Mouse (Mus musculus) stomach, embryonic 16.5 days (tissue): ENCODE measurements around the gene Rnaseh2c. TPM values are rescaled to one million over a fixed set of nuclear protein-coding genes. Genes with fewer than 3 reads are reported as not detected.

Experiments used
- ATAC-seq: fragments of 200-750 bp; cut with Nextera tagmentation; 2 replicates; pipeline ENCODE4 v1.8.0; 2017; ENCODE audit warnings: moderate number of reproducible peaks, moderate TSS enrichment; ENCODE audit not compliant: insufficient read depth, low FRiP score
- H3K27ac ChIP-seq: fragments of 300-500 bp; sonication (generic); 2 replicates; pipeline ENCODE4 v1.5.1; 2014; ENCODE audit warnings: low read length
- H3K27me3 ChIP-seq: fragments of 300-500 bp; sonication (generic); 2 replicates; pipeline ENCODE4 v1.6.1; 2014; ENCODE audit warnings: low read length, control low read depth, mixed read lengths; ENCODE audit not compliant: control insufficient read depth, insufficient read depth
- H3K36me3 ChIP-seq: fragments of 300-500 bp; sonication (generic); 2 replicates; pipeline ENCODE4 v1.6.1; 2014; ENCODE audit warnings: low read length; ENCODE audit not compliant: control insufficient read depth, insufficient read depth
- H3K4me1 ChIP-seq: fragments of 300-500 bp; sonication (generic); 2 replicates; pipeline ENCODE4 v1.6.1; 2014; ENCODE audit warnings: low read length, control low read depth, mixed read lengths; ENCODE audit not compliant: control insufficient read depth, insufficient read depth
- H3K4me2 ChIP-seq: fragments of 300-500 bp; sonication (generic); 2 replicates; pipeline ENCODE4 v1.6.1; 2014; ENCODE audit warnings: low read depth, low read length, mixed read lengths
- H3K4me3 ChIP-seq: fragments of 300-500 bp; sonication (generic); replicated peaks from 2 replicates; pipeline ENCODE4 v1.5.1; 2014; ENCODE audit warnings: mild to moderate bottlenecking, low read length
- H3K9ac ChIP-seq: fragments of 300-500 bp; sonication (generic); 2 replicates; pipeline ENCODE4 v1.6.1; 2014; ENCODE audit warnings: low read length
- H3K9me3 ChIP-seq: fragments of 300-500 bp; sonication (generic); replicated peaks from 2 replicates; pipeline ENCODE4 v1.6.1; 2016; ENCODE audit warnings: low read length, control low read depth; ENCODE audit not compliant: control insufficient read depth
- WGBS: fragments of 180-500 bp; shearing (Covaris S2); extraction: QIAGEN DNeasy Blood & Tissue Kit; methylation state at CpG from one replicate; pipeline ENCODE4 v1.1.7; 2014; 5-methylcytosine and 5-hydroxymethylcytosine counted together
- polyA plus RNA-seq: library from polyadenylated mRNA; unstranded; fragments of >200 nt; fragmentation: Nextera tagmentation; extraction: Ambion mirVana; gene quantifications from 2 replicates; pipeline ENCODE4 v1.2.1, GENCODE M21; 2015

Rnaseh2c gene
- polyA plus RNA-seq, 1 experiment from 2014 or later = 125 TPM

DNA sequence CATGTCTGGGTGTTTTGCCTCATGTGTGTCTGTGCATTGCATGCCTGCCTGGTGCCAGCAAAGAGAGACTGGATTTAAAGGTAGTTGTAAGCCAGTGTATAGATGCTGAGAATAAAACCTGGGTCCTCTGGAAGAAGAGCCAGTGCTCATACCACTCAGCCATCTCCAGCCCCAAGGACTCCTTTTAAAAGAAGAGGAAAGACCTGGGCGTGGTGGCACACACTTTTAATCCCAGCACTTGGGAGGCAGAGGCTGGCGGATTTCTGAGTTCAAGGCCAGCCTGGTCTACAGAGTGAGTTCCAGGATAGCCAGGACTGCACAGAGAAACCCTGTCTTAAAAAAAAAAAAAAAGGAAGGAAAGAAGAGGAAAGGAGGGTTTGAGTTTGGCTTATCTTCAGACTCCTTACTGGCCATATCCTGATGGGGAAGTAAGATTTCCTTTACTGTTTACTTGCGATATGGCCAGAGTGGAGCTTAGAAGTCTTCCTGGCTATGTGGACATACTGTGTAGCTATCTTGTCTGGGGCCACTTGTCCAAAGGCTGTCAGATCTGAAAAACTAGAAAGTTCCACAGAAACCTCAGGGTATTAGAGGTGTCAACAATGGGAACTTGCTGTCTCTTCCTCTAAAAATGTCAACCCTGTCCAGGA, 11.2 kb downstream of the Rnaseh2c start:
- ATAC-seq = no peak
- 61% methylated on average over 3 of the region's 3 CpGs for WGBS
- Histone ChIP-seq H3K27me3 (no peaks in the 10 kb centered on the region; the same call in 1 of the 2 replicates), H3K4me3 (no peak overlapping the region), H3K4me2 (no peak overlapping the region), H3K9ac (no peak overlapping the region), H3K9me3 (no peaks in the 10 kb centered on the region), H3K36me3 (no peaks in the 10 kb centered on the region), H3K4me1 (peaks cover 16% of the 10 kb centered on the region), H3K27ac (no peak overlapping the region)

DNA sequence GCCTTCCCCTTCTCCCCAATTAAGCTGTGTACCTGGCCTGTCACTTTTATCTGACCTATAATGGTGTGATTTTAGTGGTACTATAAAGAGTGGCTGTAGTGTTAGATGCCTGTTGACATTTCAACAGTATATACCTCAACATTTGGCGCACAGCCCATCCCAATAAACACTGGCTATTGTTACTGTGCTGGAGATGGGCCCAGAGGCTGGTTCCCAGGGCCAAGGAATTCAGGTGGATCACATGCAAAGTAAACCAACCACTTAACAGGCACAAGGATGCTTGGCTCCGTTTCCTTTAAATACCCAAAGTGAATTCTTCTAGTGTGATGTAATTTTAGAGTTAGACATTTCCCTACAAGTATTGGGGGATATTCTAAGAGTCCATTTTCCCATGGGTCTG, 13.3 kb downstream of the Rnaseh2c start:
- no peaks in the 10 kb centered on the region; the same call in 1 of the 2 replicates for H3K27me3 ChIP-seq
- no peak overlapping the region for H3K4me2 ChIP-seq
- 66% methylated on average over 2 of the region's 2 CpGs for WGBS
- ATAC-seq = no peak
- no peak overlapping the region for H3K27ac ChIP-seq
- no peaks in the 10 kb centered on the region for H3K9me3 ChIP-seq
- no peak overlapping the region for H3K4me3 ChIP-seq
- H3K36me3 ChIP-seq = no peaks in the 10 kb centered on the region
- peaks cover 5% of the 10 kb centered on the region for H3K4me1 ChIP-seq
- no peak overlapping the region for H3K9ac ChIP-seq

DNA sequence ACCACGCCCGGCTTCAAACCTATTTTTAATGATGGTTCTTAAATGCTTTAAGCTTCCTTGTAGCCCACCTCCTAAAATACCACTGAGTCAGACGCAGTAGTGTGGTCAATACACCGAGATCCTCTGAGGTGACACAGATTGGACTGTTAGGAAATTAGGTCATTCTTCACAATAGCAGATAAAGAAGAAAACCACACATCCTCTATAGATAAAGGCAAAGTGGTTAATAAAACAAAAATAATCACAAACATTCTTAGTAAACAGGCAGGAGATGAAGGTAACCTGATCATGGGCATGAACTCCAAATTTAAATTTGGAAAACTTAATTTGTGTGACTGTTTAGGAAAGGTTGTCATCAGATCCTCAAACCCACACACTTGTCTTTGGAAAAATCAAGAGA, 18.3 kb downstream of the Rnaseh2c start:
- Histone ChIP-seq H3K9me3 (no peaks in the 10 kb centered on the region), H3K4me1 (no peaks in the 10 kb centered on the region), H3K4me2 (no peak overlapping the region), H3K36me3 (no peaks in the 10 kb centered on the region), H3K27ac (no peak overlapping the region), H3K27me3 (no peaks in the 10 kb centered on the region; the same call in 1 of the 2 replicates), H3K9ac (no peak overlapping the region), H3K4me3 (no peak overlapping the region)
- 79% methylated on average over 4 of the region's 4 CpGs for WGBS
- ATAC-seq = no peak

DNA sequence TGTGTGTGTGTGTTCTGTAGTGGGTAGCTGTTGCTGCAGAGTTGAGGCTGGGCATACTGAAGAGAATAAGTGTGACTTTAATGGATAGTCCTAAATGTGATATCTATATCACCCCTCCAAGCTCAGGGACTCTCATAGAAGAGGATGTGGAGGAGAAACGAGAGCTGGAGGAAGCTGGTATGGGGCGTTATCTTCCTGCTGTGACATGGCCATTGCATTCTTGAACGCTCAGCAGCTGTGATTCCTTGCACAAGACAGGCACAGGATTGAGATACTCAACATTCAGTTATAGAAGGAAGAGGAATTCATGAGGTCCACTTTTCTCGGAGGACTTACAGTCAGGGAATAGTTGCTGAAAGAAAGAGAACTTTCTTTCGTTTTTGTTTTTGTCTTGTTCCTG, 20.2 kb downstream of the Rnaseh2c start:
- H3K4me3 ChIP-seq = no peak overlapping the region
- H3K4me1 ChIP-seq = no peaks in the 10 kb centered on the region
- H3K36me3 ChIP-seq = no peaks in the 10 kb centered on the region
- ATAC-seq = no peak
- H3K9ac ChIP-seq = no peak overlapping the region
- H3K27ac ChIP-seq = no peak overlapping the region
- no peak overlapping the region for H3K4me2 ChIP-seq
- 68% methylated on average over 5 of the region's 5 CpGs for WGBS
- no peaks in the 10 kb centered on the region; the same call in 1 of the 2 replicates for H3K27me3 ChIP-seq
- H3K9me3 ChIP-seq = no peaks in the 10 kb centered on the region

DNA sequence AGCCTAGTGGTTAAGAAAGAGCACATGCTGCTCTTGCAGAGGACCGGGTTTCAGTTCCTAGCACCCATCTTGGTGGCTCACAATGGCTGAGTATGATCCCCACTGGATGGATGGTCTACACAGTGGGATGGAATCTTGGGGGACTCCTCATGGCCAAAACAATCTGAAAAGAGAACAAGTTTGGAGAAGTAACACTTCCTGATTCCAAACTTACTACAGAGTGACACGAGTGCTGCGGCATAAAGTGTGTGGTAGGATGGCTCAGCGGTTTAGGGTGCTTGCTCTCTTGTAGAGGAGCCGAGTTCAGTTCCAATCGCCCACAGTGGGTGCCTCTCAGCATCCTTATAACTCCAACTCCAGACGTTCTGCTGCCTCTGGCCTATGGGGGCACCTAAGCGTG, 23.6 kb downstream of the Rnaseh2c start:
- Histone ChIP-seq H3K9me3 (no peaks in the 10 kb centered on the region), H3K27ac (no peak overlapping the region), H3K36me3 (no peaks in the 10 kb centered on the region), H3K4me1 (no peaks in the 10 kb centered on the region), H3K4me3 (no peak overlapping the region), H3K4me2 (no peak overlapping the region), H3K9ac (no peak overlapping the region), H3K27me3 (no peaks in the 10 kb centered on the region; the same call in 1 of the 2 replicates)
- ATAC-seq = no peak
- 83% methylated on average over 8 of the region's 8 CpGs for WGBS

DNA sequence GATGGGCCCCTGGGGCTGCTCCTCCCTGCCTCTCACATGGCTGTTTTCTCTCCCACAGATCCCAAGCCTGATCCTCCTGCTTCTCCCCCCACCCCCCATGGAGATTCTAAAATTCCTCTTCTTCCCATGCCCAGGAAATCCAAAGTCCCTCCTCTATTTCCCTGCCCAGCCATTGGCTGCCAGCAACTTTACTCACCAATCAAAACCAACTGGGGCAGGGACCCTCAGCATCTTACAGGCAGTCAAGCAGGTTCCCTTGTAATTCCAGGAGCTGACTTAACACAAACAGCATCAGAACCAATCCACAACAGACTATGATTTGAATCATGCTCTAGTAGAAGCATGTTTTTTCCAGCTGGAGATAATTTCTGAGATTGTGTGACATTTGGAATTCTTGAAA, 28.2 kb downstream of the Rnaseh2c start:
- ATAC-seq = no peak
- Histone ChIP-seq H3K4me3 (no peak overlapping the region), H3K36me3 (no peaks in the 10 kb centered on the region), H3K9ac (no peak overlapping the region), H3K27ac (no peak overlapping the region), H3K4me1 (no peaks in the 10 kb centered on the region), H3K27me3 (no peaks in the 10 kb centered on the region), H3K4me2 (no peak overlapping the region), H3K9me3 (no peaks in the 10 kb centered on the region)

DNA sequence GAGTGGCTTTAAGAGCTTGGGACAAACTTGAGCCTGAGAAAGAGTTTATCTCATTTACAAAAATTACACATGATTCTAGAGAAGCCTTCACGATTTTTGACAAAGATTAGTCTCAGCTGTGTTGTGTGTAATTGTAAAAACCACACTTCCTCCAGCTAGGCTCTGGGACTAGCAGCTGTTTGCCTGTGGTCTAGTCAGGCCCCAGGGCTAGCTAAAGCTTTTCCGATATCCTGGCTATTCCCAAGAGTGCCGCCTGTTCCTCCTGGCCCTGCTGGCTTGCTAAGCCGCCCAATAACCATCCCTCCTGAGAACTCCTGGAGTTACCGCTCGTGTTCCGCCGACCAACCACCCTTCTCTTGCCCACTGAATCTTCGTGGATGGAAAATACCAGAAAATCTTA, 30.4 kb downstream of the Rnaseh2c start:
- Histone ChIP-seq H3K27me3 (no peaks in the 10 kb centered on the region), H3K9ac (no peak overlapping the region), H3K4me3 (no peak overlapping the region), H3K4me1 (peaks cover 8% of the 10 kb centered on the region), H3K27ac (no peak overlapping the region), H3K4me2 (no peak overlapping the region), H3K9me3 (no peaks in the 10 kb centered on the region), H3K36me3 (no peaks in the 10 kb centered on the region)
- WGBS = 77% methylated on average over 9 of the region's 9 CpGs
- no peak for ATAC-seq

DNA sequence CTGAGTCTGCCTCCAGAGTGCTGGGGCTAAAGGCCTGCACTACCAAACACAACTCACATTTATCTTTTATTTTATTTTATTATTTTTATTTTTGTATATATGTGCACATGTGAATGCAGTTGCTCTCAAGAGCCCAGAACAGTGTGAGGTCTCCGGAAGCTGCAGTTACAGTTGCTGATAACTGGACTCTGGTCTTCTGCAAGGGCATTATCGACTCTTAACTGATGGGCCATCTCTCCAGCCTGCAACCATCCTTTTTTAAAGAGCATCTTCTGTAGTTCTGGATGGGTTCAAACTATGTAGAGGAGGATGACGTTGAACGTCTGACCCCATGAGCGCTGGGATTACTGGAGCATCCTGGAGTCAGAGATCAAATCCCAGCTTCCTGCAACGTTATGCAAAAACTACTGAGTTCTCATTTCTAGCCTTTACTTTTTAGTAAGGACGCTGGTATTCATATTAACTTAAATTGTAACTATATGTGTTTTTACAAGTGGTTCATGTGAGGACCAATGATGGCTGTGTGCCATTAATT, 34.4 kb downstream of the Rnaseh2c start:
- Histone ChIP-seq H3K9ac (no peak overlapping the region; the same call in 1 of the 2 replicates), H3K27me3 (no peaks in the 10 kb centered on the region), H3K27ac (no peak overlapping the region; the same call in 1 of the 2 replicates), H3K4me2 (peak overlapping the region; percentile 97), H3K4me3 (no peak overlapping the region), H3K4me1 (peaks cover 22% of the 10 kb centered on the region), H3K36me3 (peaks cover 7% of the 10 kb centered on the region; the same call in 1 of the 2 replicates), H3K9me3 (no peaks in the 10 kb centered on the region)
- 68% methylated on average over 7 of the region's 7 CpGs for WGBS
- ATAC-seq = no peak

DNA sequence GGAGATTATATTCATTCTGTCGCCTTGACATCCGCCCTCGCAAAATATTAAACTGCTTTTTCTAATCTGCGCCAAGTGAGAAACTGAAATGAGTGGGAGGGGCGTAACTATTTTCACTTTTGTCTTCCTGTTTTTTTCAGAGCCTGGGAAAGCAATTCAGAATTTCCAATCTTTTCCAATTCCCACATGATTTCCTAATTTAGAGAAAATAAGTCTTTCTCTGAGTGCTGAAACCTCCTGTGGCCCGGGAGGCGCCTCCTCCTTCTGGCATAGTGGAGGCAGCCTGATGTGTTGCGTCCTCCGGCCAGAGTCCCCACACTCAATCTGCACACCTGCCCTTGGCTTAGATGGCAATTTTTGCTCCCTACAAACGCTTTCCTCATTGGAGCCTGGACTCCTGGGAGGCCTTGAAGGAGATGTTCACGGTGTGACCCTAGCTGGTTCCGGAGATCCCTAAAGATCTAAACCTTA, 34.9 kb downstream of the Rnaseh2c start:
- WGBS = 31% methylated on average over 12 of the region's 12 CpGs
- ATAC-seq = no peak
- H3K27ac ChIP-seq = peak overlapping the region; percentile 97
- H3K4me1 ChIP-seq = peaks cover 22% of the 10 kb centered on the region
- no peaks in the 10 kb centered on the region for H3K27me3 ChIP-seq
- peak overlapping the region; percentile 87 for H3K4me3 ChIP-seq
- H3K36me3 ChIP-seq = peaks cover 12% of the 10 kb centered on the region; the same call in 1 of the 2 replicates
- H3K9me3 ChIP-seq = no peaks in the 10 kb centered on the region
- H3K4me2 ChIP-seq = peak overlapping the region; percentile 97
- H3K9ac ChIP-seq = peak overlapping the region; percentile 96
